Mouse (Mus musculus) kidney, adult 2 months (tissue): ENCODE results near the gene Plxnb1. TPM values are rescaled to one million over a fixed set of nuclear protein-coding genes. Genes with fewer than 3 reads are reported as not detected.

Experiments
- DNase-seq: peaks from one replicate; pipeline ENCODE4 v3.0.0; 2021
- H3K27ac ChIP-seq: fragments of 200-500 bp; 2 replicates; pipeline ENCODE4 v1.5.1; 2012; ENCODE audit warnings: low read depth, low read length, control low read depth, inconsistent platforms; ENCODE audit not compliant: insufficient read depth
- H3K27me3 ChIP-seq: fragments of 200-500 bp; replicated peaks from 2 replicates; pipeline ENCODE4 v1.6.1; 2012; ENCODE audit warnings: mild to moderate bottlenecking, moderate library complexity, low read length, inconsistent platforms; ENCODE audit not compliant: control insufficient read depth, insufficient read depth
- H3K36me3 ChIP-seq: fragments of 200-500 bp; 2 replicates; pipeline ENCODE4 v1.6.1; 2012; ENCODE audit warnings: mild to moderate bottlenecking, moderate library complexity, low read length, inconsistent platforms; ENCODE audit not compliant: control insufficient read depth, insufficient read depth
- H3K4me1 ChIP-seq: fragments of 200-500 bp; 2 replicates; pipeline ENCODE4 v1.6.1; 2011; ENCODE audit warnings: low read length; ENCODE audit not compliant: control insufficient read depth, insufficient read depth
- H3K4me3 ChIP-seq: fragments of 200-500 bp; 2 replicates; pipeline ENCODE4 v1.5.1; 2011; ENCODE audit warnings: mild to moderate bottlenecking, low read depth, low read length, control low read depth; ENCODE audit not compliant: insufficient read depth
- CTCF ChIP-seq: fragments of 200-500 bp; conservative IDR thresholded peaks from 2 replicates; pipeline ENCODE4 v1.5.1; 2011; ENCODE audit warnings: low read depth, mild to moderate bottlenecking, control low read depth, low read length, moderate library complexity, mixed read lengths; ENCODE audit not compliant: insufficient read depth, insufficient read length
- POLR2A ChIP-seq: fragments of 200-500 bp; IDR thresholded peaks from one replicate; pipeline ENCODE4 v1.6.1; 2011; ENCODE audit warnings: low read depth, low read length, control low read depth
- WGBS: fragments of 180-500 bp; shearing (Covaris S2); methylation state at CpG from one replicate; pipeline ENCODE4 v1.1.7; 2018; 5-methylcytosine and 5-hydroxymethylcytosine counted together
- polyA plus RNA-seq: library from polyadenylated mRNA; depleted of rRNA; stranded (reverse); fragments of >200 nt; gene quantifications from 2 replicates; pipeline ENCODE4 v1.2.3, GENCODE M21; 2012

Plxnb1 gene
- polyA plus RNA-seq, 1 experiment, result 16.7 TPM

DNA sequence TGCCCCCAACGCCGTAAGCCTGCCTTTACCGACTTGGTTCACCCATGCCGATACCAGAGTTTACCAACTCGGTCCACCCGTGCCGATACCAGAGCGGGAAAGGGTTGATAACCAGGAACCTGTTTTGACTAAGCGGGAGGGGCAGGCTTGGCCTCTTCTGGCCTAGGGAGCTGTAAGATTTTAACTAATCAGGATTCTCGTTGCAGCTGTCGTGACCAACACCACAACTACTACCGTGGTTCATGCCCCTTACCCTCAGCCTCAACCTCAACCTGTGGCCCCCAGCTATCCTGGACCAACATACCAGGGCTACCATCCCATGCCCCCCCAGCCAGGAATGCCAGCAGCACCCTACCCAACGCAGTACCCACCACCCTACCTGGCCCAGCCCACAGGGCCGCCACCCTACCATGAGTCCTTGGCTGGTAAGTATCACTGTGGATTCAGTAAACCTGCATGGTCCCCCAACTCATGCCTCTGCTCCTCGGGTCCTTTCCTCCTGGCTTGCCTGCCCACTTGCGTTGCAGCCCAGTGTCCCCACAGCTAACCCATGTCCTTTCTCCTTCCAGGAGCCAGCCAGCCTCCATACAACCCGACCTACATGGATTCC lies 39.0 kb upstream of the Plxnb1 start:
- Histone ChIP-seq H3K27ac (no peak overlapping the region), H3K4me1 (peaks cover 7% of the 10 kb centered on the region; the same call in 1 of the 2 replicates), H3K4me3 (no peak overlapping the region), H3K36me3 (no peaks in the 10 kb centered on the region), H3K27me3 (no peaks in the 10 kb centered on the region)
- WGBS, result 92% methylated on average over 17 of the region's 17 CpGs
- no peak for DNase-seq
- TF ChIP-seq CTCF (no peak), POLR2A (no peak)

DNA sequence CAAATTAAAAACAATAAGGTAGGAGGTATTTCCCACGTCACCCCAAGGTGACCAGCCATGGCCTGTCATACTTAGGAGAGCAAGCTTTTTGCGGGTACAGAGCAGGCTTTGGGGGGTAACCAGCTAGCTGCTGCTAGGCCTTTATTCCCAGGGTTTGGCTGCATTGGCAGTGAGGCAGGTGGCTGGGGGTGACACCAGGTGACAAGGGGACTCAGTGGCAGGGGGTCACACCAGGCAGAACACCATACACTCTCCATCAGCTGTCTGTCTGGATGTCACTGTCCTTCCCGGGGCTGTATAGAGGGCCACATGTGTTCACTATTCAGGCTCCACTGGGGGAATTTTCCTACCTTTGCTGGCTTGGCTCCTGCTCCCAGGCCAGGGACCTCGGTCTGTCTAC lies 38.3 kb upstream of the Plxnb1 start:
- H3K36me3 ChIP-seq, result no peaks in the 10 kb centered on the region
- no peak overlapping the region for H3K4me3 ChIP-seq
- H3K27ac ChIP-seq, result no peak overlapping the region
- peaks cover 7% of the 10 kb centered on the region; the same call in 1 of the 2 replicates for H3K4me1 ChIP-seq
- WGBS, result 87% methylated on average over 4 of the region's 4 CpGs
- TF ChIP-seq POLR2A (no peak), CTCF (no peak)
- DNase-seq, result no peak
- no peaks in the 10 kb centered on the region for H3K27me3 ChIP-seq

DNA sequence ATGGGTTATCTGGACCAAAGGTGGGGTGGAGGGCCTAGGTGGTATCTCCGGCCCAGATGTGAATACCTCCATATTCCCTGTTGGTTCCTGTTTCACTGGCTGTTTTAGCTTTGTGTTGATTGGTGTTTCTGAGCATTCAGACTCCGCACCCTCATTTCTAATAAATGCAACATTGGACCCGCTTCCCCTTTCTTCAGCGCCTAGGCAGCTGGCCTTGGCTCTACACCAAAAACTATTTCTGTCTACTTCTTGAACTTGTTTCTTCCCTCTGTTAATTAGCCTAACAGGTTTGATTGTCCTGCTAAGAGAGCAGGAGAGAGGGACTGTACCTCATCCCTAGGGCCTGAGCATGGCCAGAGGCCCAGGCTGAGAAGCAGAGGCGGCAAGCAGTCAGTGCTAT lies 37.6 kb upstream of the Plxnb1 start:
- peaks cover 7% of the 10 kb centered on the region; the same call in 1 of the 2 replicates for H3K4me1 ChIP-seq
- DNase-seq, result no peak
- H3K36me3 ChIP-seq, result no peaks in the 10 kb centered on the region
- 82% methylated on average over 5 of the region's 5 CpGs for WGBS
- TF ChIP-seq CTCF (no peak), POLR2A (no peak)
- H3K4me3 ChIP-seq, result peak overlapping the region; percentile 1; the same call in 1 of the 2 replicates
- H3K27ac ChIP-seq, result no peak overlapping the region
- no peaks in the 10 kb centered on the region for H3K27me3 ChIP-seq

DNA sequence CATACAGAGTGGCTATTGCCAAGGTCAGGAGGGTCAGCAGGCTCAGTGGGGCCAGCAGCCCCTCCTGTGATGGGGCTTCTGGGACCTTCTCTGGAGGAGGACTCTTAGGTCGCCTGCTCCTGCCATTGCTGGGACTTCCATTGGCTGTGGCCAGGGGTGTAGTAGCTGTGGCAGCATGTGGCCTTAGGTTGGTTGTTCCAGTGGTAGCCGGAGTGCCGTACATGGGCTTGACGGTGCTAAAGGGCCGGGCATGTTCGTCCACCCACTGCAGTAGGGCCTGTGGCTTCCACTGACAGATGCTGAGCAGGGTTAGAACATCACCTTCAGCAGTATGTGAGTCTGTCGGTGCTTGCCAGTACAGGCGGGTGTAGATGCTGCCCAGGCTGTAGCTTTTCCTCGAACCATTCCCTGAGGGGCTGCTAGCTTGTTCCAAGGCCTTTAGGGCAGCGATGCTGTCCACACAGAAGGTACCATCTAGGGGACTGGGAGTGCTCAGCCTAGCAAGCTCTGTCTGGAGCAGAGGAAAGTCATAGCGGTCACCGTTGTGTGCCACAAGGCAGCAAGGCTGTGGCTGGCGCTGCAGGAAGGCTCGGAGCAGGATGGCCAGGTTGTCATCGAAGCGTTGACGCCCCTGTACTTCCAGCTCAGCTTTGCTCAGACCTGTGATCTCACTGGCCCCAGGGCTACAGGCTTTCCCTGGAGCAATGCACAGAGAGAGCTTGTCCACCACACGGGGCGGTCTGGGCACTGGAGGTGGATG lies 37.0 kb upstream of the Plxnb1 start:
- WGBS, result 84% methylated on average over 19 of the region's 19 CpGs
- no peaks in the 10 kb centered on the region for H3K27me3 ChIP-seq
- peak overlapping the region; percentile 50; the same call in 1 of the 2 replicates for H3K27ac ChIP-seq
- H3K4me1 ChIP-seq, result peaks cover 7% of the 10 kb centered on the region; the same call in 1 of the 2 replicates
- no peak for DNase-seq
- TF ChIP-seq POLR2A, result no peak
- TF ChIP-seq CTCF, result no peak
- no peaks in the 10 kb centered on the region for H3K36me3 ChIP-seq
- peak overlapping the region; percentile 56; the same call in 1 of the 2 replicates for H3K4me3 ChIP-seq

DNA sequence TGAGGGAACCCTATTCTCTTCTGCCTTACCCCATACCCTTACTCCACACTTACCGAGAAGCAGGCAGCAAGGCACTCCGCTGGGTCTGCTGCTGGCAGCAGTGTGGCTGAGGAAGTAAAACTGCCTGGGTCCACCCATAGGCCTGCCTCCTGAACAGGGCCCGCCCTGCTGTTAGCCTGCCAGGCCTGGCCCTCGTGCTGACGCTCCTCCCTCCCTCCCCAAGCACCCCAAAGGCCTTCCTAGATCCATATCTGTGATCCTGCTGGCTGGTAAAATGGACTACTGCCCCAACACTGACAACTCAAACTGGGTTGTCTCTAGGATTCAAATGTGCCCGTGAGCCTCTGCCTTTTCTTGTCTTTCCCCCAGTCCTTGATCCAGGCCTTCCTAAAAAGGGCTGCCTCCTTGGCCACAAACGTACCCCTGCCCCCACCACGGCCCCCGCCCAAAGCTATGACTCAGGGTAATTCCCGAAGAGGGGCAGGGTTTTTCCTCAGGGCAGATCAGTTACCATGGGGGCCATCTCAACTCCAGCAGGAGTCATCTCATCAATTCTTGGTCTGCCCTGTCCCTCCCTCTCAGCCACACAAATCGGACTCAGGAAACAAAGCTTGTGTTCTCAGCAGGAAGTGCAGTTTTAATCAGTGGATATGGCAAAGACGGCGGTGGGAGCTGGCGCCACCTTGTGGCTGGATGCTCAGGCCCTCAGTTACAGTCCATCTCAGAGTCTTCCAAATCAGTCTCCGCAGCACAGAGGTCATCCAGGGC lies 35.9 kb upstream of the Plxnb1 start, which contains the start of gene Trex1:
Trex1 (minus strand) TSS at position 599 of the 768 bp plus-strand sequence.
- peak; percentile 96 for DNase-seq
- no peaks in the 10 kb centered on the region for H3K36me3 ChIP-seq
- H3K27me3 ChIP-seq, result no peaks in the 10 kb centered on the region
- peak; percentile 94 for TF ChIP-seq POLR2A
- TF ChIP-seq CTCF, result peak; percentile 96
- H3K4me3 ChIP-seq, result peak within 1 kb of the TSS; percentile 56
- 2% methylated on average over 15 of the region's 15 CpGs for WGBS
- peak within 1 kb of the TSS; percentile 61 for H3K27ac ChIP-seq
- H3K4me1 ChIP-seq, result peaks cover 6% of the 10 kb centered on the region; the same call in 1 of the 2 replicates

DNA sequence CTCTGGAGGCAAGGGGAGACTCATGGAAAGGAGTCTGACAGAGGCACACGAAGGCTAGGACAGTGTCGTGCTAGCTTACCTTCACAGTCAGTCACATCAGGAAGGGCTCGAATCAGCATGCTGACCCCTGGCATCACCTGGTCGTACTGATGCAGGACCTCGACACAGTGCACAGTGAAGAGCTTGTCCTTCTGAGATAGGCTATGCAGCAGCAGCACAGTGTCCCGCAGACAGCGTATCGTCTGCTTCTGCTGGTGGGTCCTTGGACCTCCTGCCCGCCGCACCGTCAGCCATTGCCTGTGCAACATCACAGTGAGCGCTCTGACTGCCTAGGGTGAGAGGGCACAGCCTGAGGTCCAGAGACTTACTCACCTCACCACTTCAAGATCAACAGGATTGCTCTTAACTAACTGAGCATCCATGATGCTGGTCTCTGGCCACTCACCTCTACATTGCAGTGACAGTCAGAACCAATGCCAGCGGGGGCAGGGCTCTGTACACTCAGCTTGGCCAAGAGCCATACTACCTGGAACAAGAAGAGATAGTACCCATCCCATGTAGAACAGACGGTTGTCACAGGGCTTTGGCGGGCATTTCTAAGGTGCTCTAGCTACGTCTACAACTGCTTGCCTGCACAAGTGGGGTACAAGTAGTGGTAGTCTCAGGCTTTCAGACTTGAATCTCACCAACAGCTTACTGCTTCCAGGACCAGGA lies 34.8 kb upstream of the Plxnb1 start:
- no peak overlapping the region for H3K27ac ChIP-seq
- 85% methylated on average over 16 of the region's 16 CpGs for WGBS
- H3K4me3 ChIP-seq, result no peak overlapping the region

More for the DNA sequence above, 34.8 kb upstream of the Plxnb1 start:
- DNase-seq, result no peak
- Histone ChIP-seq H3K4me1 (peaks cover 4% of the 10 kb centered on the region; the same call in 1 of the 2 replicates), H3K36me3 (no peaks in the 10 kb centered on the region), H3K27me3 (no peaks in the 10 kb centered on the region)
- TF ChIP-seq POLR2A, result no peak
- TF ChIP-seq CTCF, result no peak
